Mouse (Mus musculus): ENCODE measurements around the gene Baiap2.
A peak's percentile ranks its signal among the peaks of the same experiment; 100 is the strongest.

Baiap2 gene

GRCm38 (mm10) chr11:119979596-119980385 is 37.2 kb downstream of the Baiap2 start:
- no peak for DNase-seq (ENCODE audit: low spot score)

GRCm38 (mm10) chr11:119981769-119982168 is 39.2 kb downstream of the Baiap2 start:
- no peak for DNase-seq (ENCODE audit: low spot score)

- DNase-seq (ENCODE audit: low spot score): peak; percentile 13
Measured at GRCm38 (mm10) chr11:119982236-119982635, 39.7 kb downstream of the Baiap2 start.

GRCm38 (mm10) chr11:119983151-119983550 is 40.6 kb downstream of the Baiap2 start:
- peak; percentile 43 for DNase-seq (ENCODE audit: low spot score)

- no peak for DNase-seq (ENCODE audit: low spot score)
Measured at GRCm38 (mm10) chr11:119986751-119987425, 44.3 kb downstream of the Baiap2 start.

- no peak for DNase-seq (ENCODE audit: low spot score)
Measured at GRCm38 (mm10) chr11:119987876-119988275, 45.3 kb downstream of the Baiap2 start.

GRCm38 (mm10) chr11:119988391-119988790 is 45.8 kb downstream of the Baiap2 start:
- DNase-seq (ENCODE audit: low spot score): peak; percentile 31

- peak; percentile 91 for DNase-seq (ENCODE audit: low spot score)
Measured at GRCm38 (mm10) chr11:119989115-119989564, 46.6 kb downstream of the Baiap2 start.

- no peak for DNase-seq (ENCODE audit: low spot score)
Measured at GRCm38 (mm10) chr11:119990658-119991337, 48.2 kb downstream of the Baiap2 start.

GRCm38 (mm10) chr11:119991338-119991678 is 48.7 kb downstream of the Baiap2 start:
- peak; percentile 88 for DNase-seq (ENCODE audit: low spot score)

GRCm38 (mm10) chr11:119997351-119997750 is 54.8 kb downstream of the Baiap2 start:
- no peak for DNase-seq (ENCODE audit: low spot score)

GRCm38 (mm10) chr11:120002041-120002440 is 59.5 kb downstream of the Baiap2 start:
- DNase-seq (ENCODE audit: low spot score): peak; percentile 32

- DNase-seq (ENCODE audit: low spot score): no peak
Measured at GRCm38 (mm10) chr11:120002634-120003220, 60.2 kb downstream of the Baiap2 start.

- no peak for DNase-seq (ENCODE audit: low spot score)
Measured at GRCm38 (mm10) chr11:120005434-120006317, 63.1 kb downstream of the Baiap2 start.

- no peak for DNase-seq (ENCODE audit: low spot score)
Measured at GRCm38 (mm10) chr11:120007496-120008080, 65.0 kb downstream of the Baiap2 start.

GRCm38 (mm10) chr11:120008501-120008900 is 65.9 kb downstream of the Baiap2 start:
- DNase-seq (ENCODE audit: low spot score): no peak

- no peak for DNase-seq (ENCODE audit: low spot score)
Measured at GRCm38 (mm10) chr11:120008956-120009355, 66.4 kb downstream of the Baiap2 start.

- no peak for DNase-seq (ENCODE audit: low spot score)
Measured at GRCm38 (mm10) chr11:120009937-120010336, 67.4 kb downstream of the Baiap2 start.

- DNase-seq (ENCODE audit: low spot score): no peak
Measured at GRCm38 (mm10) chr11:120011114-120011760, 68.7 kb downstream of the Baiap2 start.

GRCm38 (mm10) chr11:120011761-120012560 is 69.4 kb downstream of the Baiap2 start:
- no peak for DNase-seq (ENCODE audit: low spot score)

Measured in MN1 (cell line).